Mouse (Mus musculus) right cerebral cortex, adult 18-20 months (tissue): ENCODE measurements around the gene Zfp712.

Experiments used
- DNase-seq: peaks from one replicate; pipeline ENCODE4 v3.0.0; 2022; ENCODE audit warnings: mixed read lengths

Gene Zfp712

GRCm38 (mm10) chr13:67060786-67061358 lies at the start of gene Zfp712:
Zfp712 (minus strand) TSS chr13:67061170.
- DNase-seq, result peak; percentile 95

- no peak for DNase-seq
These were observed 47.8 kb upstream of the Zfp712 start for GRCm38 (mm10) chr13:67108821-67109206.

DNA sequence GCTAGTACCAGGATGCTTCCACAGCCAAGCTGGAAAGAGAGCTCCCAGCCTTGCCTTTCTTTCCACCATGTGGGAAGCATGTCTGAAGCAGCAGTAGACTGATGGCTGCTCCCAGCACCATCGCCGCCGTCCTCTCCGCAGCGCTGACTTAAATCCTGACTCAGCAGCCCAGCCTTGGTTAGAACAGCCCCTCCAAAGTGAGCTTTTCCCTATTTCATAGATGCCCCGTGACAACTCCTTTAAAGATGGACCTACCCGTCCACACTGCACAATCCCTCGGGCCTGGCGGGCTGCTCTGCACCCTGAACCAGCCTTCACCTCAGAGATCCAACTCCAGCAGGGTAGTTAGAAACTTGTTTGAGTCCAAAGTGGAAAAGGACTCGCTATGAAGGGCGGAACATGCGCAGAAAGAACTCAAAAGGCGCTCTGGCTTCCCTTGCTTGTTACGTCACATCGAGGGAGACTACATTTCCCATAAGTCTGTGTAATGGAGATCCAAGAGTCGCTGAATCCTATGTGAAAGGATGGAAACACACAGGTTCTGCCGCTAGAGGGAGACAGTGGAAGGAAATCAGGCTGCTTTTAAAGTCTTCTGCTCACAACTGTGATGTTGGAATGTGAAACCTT lies 47.3 kb upstream of the Zfp712 start, which contains the start of gene Gm28557:
Gene Gm28557 (minus strand): TSS at position 411 of the 627 bp plus-strand sequence.
- peak; percentile 95 for DNase-seq

- no peak for DNase-seq
These were observed 46.7 kb upstream of the Zfp712 start for GRCm38 (mm10) chr13:67107681-67108080.

GRCm38 (mm10) chr13:67097876-67098275 lies 36.9 kb upstream of the Zfp712 start, which contains the start of gene Zfp708:
Zfp708 (minus strand) TSS chr13:67097976.
- no peak for DNase-seq

DNA sequence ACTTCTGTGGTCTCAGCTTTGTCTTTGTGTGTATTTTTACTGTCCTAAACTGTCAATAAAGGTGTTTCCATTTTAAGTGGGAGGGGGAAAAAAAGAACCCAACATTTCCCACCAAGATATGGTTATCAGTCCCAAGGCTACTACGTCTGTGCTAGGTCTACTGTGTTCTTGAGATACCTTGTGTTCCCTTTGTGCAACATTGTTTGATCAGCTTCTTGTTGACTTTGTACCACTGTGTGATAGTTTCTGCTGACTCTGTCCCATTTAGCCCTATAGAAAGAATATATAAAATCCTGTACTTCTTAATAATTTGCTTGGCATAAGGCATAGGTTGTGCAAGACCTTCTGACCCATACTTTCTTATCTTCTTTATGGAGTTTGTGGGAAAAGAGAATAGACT lies 29.2 kb upstream of the Zfp712 start:
- DNase-seq, result no peak

DNA sequence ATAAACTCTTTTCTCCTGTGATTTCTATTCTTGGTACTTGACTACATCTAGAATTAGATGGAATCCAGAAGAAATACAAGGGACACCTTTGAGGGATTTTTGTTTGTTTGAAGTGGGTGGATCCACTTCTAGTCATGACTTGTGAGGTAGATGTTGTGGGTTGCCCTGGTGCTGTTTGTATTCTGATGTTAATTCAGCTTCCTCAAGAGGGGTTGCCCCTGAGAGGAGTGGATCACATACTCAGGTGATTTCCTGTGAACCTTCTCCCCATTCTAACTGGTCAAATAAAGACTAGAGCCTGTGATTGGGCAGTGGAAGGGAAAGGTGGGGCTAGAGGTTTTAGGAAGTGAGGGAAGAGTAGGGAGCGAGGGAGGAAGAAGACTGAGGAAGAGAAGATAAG lies 21.0 kb upstream of the Zfp712 start:
- no peak for DNase-seq

DNA sequence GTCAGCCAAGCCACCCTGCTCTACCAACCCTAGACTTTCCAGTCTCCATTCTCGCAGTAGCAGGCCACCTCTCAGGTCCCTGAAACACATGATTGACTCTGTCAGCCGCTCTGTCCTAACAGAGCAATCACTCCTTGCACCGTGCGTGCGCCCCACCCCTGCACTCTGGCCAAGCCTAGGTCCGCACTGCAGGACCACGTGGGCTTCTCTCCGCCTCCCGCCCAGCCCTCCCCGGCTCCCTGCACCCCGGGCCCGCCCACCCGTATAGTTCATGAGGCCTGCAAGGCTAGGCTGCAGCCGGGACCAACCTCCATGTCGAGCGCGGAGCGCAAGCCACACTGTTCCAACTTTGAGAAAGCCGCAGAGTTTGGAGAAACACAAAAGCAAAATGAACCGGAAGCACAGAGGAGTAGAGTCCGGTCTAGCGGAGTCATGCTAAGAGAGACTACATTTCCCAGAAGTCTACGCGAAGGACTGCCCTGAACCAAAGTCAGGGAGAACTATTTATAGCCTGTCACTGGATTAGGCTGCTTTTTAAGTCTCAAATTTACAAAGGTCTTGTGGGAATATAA lies 20.3 kb upstream of the Zfp712 start:
- peak; percentile 80 for DNase-seq

DNA sequence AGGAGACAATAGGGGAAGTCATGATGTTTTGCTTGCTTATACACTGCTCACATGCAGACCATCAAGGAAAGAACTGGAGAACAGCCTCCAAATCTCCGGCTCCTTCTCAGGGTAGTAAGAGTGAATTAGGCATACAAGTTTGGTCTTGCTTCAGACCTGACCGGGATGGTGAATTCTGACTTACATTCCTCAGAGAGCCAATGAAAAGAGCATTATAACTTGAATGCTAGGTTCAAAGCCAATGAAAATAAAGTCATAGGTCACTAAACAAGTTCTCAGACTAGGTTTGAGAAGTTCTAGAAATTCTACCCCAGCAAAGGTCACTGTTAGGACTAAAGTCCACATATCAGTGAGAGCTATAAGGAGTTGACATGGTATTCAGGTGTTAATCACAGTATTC lies 16.3 kb upstream of the Zfp712 start:
- DNase-seq, result no peak

DNA sequence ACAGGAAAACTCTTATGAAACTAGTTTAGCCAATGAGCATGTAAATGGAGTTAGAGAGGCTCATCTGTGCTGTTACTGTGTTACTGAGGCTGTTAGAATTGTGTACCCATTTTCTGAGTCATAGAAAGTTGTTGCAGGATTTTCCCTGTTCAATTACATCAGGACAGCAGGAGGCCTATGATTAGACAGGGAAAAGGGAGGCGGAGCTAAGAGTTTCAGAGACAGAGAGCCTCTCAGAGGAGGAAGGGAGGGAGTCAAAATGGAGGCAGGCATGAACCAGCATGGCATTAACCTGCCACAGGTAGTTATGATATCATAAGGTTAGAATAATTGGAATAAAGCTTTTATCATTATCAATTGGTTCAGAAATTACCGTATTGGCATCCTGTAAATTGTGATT lies 11.8 kb upstream of the Zfp712 start:
- DNase-seq, result no peak

GRCm38 (mm10) chr13:67065386-67065785 lies 4.4 kb upstream of the Zfp712 start:
- no peak for DNase-seq

DNA sequence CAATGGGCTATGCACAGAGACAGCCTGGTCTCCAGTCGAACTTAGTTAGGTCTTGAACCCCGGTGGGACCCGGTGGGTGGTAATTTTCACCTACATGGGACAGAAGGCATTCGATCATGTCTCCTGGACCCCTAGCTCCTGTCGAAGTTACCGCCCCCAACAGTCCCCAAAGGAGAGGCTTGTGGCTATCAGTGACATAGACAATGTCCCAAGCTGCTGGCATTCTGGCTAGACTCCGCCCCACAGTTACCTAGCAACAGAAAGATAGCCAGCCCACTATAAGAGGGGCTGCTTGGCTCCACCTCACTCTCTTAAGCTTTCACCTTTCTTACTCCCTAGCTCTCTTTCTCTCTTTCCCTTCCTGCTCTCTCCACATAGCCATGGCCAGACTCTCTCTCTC lies 1.5 kb upstream of the Zfp712 start:
- DNase-seq, result no peak

- no peak for DNase-seq
These were observed 697 bp downstream of the Zfp712 start for GRCm38 (mm10) chr13:67060161-67060785.
